Mouse (Mus musculus) brain, embryonic 14.5 days (tissue): ENCODE measurements around the gene Stra6. TPM values are rescaled to one million over a fixed set of nuclear protein-coding genes. Genes with fewer than 3 reads are reported as not detected.

ENCODE experiments used
- DNase-seq: peaks from one replicate; pipeline ENCODE4 v3.0.0-alpha.2; 2011; ENCODE audit warnings: low read depth
- CTCF ChIP-seq: fragments of 200-500 bp; IDR thresholded peaks from 2 replicates; pipeline ENCODE4 v1.5.1; 2012; ENCODE audit warnings: inconsistent platforms, mild to moderate bottlenecking, moderate library complexity, borderline replicate concordance; ENCODE audit not compliant: insufficient read depth, insufficient read length; ENCODE audit errors: extremely low read depth
- POLR2A ChIP-seq: fragments of 200-500 bp; IDR thresholded peaks from 2 replicates; pipeline ENCODE4 v1.6.1; 2012; ENCODE audit warnings: mild to moderate bottlenecking, inconsistent platforms, borderline replicate concordance; ENCODE audit not compliant: poor library complexity, insufficient read depth, insufficient read length, severe bottlenecking; ENCODE audit errors: extremely low read depth
- polyA plus RNA-seq: library from polyadenylated mRNA; depleted of rRNA; stranded (reverse); fragments of >200 nt; gene quantifications from 2 replicates; pipeline ENCODE4 v1.2.3, GENCODE M21; 2012

The Stra6 gene
- polyA plus RNA-seq, 1 experiment, result 18.6 TPM

- DNase-seq, result peak; percentile 60
Observed at GRCm38 (mm10) chr9:58116024-58116651, 52.5 kb downstream of the Stra6 start.

DNA sequence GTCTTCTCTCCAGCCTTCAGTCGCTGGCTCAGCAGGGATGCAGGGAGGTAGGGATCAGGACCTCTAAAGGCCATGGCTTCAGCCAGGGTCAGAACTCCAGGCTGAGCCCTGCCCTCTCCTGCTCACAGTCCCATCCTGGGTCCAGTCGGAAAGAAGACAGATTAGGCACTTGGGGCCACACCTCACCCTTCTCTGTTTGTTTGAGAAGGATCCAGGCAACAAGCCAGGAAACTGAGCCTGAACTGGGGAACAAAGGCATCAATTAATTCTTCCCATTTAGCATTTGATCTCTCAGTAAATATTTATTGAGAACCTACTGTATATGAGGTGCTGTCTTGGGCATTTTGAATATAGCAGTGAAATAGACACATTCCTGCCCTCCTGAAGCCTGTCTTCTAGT is 55.1 kb downstream of the Stra6 start, which contains the start of gene Ccdc33:
Gene Ccdc33, minus strand, starts transcription at position 153 of the 400 bp plus-strand sequence.
- DNase-seq, result no peak
- no peak for TF ChIP-seq CTCF
- no peak for TF ChIP-seq POLR2A

More at GRCm38 (mm10) chr9:58116024-58116651, 52.5 kb downstream of the Stra6 start:
- no peak for TF ChIP-seq POLR2A

- no peak for DNase-seq
- TF ChIP-seq CTCF (no peak), POLR2A (no peak)
Observed at GRCm38 (mm10) chr9:58125085-58125484, 61.5 kb downstream of the Stra6 start.

- no peak for TF ChIP-seq POLR2A
- TF ChIP-seq CTCF, result no peak
Observed at GRCm38 (mm10) chr9:58125811-58126210, 62.2 kb downstream of the Stra6 start.

GRCm38 (mm10) chr9:58128926-58129413 is 65.4 kb downstream of the Stra6 start:
- DNase-seq, result no peak
- no peak for TF ChIP-seq CTCF

More at GRCm38 (mm10) chr9:58125811-58126210, 62.2 kb downstream of the Stra6 start:
- DNase-seq, result no peak

- no peak for DNase-seq
Observed at GRCm38 (mm10) chr9:58129508-58129907, 65.9 kb downstream of the Stra6 start.

GRCm38 (mm10) chr9:58130909-58131308 is 67.3 kb downstream of the Stra6 start:
- DNase-seq, result no peak
- TF ChIP-seq POLR2A (no peak), CTCF (no peak)

More at GRCm38 (mm10) chr9:58129508-58129907, 65.9 kb downstream of the Stra6 start:
- no peak for TF ChIP-seq POLR2A
- no peak for TF ChIP-seq CTCF

- DNase-seq, result no peak
- TF ChIP-seq CTCF (no peak), POLR2A (no peak)
Observed at GRCm38 (mm10) chr9:58131735-58132134, 68.1 kb downstream of the Stra6 start.

DNA sequence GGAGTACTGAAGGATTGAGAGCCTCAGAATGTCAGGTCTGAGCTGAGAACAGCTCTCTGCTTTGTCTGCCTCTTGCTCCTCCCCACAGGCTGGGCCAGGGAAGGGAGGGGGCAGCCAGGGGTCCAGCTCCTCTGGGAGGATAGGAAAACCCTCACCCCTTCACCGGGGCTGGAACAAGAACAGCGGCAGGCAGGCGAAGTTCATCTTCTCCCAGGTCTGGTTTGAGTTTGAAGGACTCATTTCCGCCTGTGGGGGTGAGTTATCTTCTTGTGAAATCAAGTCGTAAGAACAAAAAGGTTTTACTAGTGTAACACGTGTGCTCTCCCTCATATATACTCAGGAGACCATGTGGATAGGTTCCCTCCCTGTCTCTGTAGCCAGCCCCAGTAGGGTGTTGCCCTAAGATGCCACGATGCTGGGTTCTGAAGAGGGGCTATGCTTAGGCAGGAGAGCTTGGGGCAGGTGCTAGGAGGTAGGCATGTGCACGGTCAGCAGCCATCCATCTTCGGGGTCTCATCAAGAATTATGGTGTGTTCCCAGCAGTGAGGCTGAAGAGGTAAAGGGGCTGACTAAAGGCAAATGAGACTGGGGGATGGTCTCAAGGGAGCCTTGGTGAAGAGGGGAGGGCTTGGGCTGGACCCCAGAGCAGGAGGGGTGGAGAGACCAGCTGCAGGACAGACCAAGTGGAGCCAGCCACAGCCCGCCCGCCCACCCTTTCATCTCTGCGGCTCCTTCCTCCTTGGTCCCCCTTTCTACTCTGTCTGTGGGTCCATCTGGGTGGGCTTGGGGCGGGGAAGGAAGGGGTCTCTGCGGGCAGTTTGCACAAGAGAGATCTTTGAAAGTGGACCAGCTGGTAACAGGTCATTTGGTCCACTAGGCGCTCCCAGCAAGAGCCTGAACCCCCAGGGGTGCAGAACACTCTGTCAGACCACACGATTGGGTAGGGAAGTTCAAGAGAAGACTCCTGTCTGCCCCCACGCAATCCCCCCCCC is 70.6 kb downstream of the Stra6 start:
- peak; percentile 62 for DNase-seq

GRCm38 (mm10) chr9:58134906-58135305 is 71.3 kb downstream of the Stra6 start:
- TF ChIP-seq CTCF, result no peak
- TF ChIP-seq POLR2A, result no peak
- DNase-seq, result peak; percentile 69

More for the DNA sequence above, 70.6 kb downstream of the Stra6 start:
- TF ChIP-seq CTCF (no peak), POLR2A (no peak)

GRCm38 (mm10) chr9:58135921-58136321 is 72.3 kb downstream of the Stra6 start:
- TF ChIP-seq CTCF, result no peak
- no peak for TF ChIP-seq POLR2A
- DNase-seq, result no peak

- TF ChIP-seq CTCF, result no peak
- no peak for TF ChIP-seq POLR2A
- DNase-seq, result peak; percentile 63
Observed at GRCm38 (mm10) chr9:58139947-58140346, 76.4 kb downstream of the Stra6 start.
